Mouse (Mus musculus): ENCODE results near the gene Utrn.

The Utrn gene

DNA sequence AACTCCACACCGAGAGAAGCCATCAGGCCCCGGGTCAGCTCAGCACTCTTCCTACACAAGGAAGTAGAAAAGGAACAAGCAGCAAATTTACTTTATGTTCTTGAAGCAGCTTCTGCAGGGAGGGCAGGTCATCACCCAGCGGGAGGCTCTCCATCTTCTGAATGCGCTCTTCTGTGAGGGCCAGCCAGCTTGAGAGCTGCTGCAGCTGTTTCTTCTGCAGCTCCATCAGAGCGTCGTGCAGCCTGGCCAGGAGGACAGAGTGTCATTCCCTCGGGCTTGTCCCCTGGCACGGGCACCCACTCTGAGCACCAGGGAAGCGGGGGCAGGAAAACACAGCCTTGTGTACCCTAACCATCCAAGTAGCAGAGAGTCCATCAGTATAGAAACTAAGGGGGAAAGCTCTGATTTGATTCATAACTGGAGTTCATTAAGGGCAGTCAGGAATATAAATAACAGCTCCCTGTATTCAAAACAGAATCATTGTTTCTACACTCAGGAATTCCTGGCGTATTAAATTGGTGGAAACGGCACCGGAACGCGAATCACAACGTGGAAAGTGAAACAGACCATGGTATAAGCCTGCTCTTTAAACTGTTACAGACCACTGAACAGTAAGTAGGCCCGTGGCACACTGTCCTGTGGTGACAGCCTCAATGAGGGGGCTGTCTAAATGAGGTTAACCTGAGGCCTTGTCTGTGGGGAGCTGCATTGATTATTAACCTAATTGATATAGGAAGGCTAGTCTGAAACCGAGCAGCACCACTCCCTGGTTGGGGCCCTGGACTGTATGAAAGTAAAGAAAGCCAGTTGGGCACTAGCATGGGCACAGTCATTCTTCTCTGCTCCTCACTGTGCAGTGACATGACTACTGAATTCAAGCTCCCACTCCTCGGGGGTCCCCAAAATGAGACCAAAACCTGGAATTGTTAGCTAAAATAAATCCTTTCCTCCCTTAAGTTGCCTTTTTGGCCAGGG is 132.0 kb downstream of the Utrn start:
- DNase-seq (ENCODE audit: low read depth, low spot score): no peak

DNA sequence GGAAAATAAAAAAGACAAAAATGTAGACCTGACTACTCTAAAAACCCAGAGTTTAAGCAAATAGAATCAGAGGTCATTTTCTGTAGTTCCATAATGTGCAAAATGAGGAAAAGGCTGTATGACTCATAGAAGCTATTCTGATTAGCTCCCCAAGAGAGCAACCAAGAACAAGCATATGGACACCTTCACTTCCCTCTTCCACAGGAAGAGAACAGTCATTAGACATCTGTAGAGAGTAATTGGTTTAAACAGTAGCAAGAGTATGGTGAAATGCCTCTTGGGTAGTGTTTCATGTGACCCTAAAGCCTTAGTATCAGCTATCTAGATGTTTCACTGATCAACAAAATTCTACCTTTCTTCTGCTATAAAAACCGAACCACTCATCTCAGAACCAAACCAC is 133.5 kb downstream of the Utrn start:
- DNase-seq (ENCODE audit: low read depth, low spot score): no peak

- no peak for DNase-seq (ENCODE audit: low read depth, low spot score)
Observed at GRCm38 (mm10) chr10:12731459-12731858, 137.7 kb downstream of the Utrn start.

DNA sequence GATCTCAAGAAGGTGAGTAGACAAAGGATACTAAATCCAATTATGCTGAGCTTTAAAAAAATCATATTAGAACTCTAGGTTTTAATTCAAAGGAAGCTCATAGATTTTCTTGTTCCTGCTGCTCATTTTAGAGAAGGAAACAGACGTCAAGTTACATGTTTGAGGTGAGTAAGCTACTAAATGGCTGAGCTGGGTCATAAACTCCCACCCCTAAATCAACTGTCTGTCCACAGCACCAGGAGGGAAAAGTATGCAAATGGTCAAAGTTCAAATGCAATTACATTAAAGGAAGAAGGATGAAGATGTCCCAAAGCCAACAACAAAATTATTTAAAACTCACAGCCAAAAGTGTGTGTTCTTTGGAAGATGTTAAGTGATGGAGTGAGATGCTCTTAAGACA is 139.5 kb downstream of the Utrn start:
- DNase-seq (ENCODE audit: low read depth, low spot score): no peak

DNA sequence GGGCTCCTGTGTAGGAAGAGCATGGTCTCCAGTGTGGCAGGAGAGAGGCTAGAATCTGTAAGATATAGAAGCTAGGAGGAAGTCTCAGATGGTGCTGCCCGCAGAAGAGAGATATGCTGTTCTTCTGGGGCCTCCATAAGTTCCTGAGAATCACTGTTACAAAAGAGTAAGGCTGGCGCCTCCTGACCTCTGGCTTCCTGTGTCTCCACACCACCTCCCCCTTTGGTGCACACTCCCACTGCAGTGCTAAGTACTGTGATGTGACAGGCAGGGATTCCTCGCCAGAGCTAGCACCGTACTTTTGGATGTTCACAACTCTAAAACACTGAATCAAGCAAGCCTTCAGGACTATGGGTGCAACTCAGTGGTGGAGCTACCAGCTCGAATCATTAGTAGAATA is 140.1 kb downstream of the Utrn start:
- DNase-seq (ENCODE audit: low read depth, low spot score): no peak

DNA sequence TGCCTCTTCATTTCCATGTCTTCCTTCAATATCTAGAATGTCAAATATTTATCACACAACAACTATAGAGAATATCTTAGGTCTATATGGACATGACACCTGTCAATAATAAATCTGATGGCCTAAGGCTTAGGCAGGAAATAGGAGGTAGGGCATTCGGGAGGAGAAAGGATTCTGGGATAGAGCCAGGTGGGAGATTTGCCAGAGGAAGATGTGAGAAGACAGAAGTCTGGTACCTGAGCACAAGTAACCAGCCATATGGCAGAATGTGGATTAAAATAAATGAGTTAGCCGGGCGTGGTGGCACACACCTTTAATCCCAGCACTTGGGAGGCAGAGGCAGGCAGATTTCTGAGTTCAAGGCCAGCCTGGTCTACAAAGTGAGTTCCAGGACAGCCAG is 141.3 kb downstream of the Utrn start:
- no peak for DNase-seq (ENCODE audit: low read depth, low spot score)

GRCm38 (mm10) chr10:12726041-12726608 is 143.0 kb downstream of the Utrn start:
- DNase-seq (ENCODE audit: low read depth, low spot score): peak; percentile 65

DNA sequence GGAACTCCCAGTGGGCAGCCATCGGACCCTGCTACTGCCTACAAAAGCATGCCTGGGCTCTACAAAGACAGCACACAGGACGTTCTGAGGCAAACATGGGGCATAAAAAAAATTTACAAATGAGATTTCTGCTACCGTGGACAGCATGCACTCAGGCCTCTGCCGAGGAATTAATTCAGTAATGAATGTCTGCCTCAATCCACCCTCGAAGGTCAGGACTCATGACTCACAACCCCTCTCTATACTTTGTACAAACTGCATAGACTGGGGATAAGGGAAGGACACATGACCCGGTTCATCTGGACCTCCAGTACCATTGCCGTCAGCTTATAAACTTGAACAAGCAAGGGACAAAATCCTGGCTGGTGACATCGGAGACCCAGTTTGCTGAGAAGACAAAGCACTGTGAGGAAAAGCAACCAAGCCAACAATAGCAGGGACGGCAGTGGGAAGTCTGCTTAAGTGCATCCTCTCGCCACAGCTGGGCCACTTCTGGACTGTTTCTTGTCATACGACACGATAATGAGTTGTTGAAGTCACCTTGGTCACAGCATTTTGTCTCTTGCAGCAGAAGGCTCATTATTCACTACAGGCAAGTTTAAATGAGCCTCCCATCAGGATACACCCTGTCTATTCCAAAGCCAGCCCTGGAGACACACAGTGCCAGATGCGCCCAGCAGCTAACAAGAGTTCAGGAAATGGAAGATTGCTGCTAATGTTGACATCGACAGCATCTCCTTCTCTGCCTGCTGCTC is 144.7 kb downstream of the Utrn start:
- DNase-seq (ENCODE audit: low read depth, low spot score): no peak

DNA sequence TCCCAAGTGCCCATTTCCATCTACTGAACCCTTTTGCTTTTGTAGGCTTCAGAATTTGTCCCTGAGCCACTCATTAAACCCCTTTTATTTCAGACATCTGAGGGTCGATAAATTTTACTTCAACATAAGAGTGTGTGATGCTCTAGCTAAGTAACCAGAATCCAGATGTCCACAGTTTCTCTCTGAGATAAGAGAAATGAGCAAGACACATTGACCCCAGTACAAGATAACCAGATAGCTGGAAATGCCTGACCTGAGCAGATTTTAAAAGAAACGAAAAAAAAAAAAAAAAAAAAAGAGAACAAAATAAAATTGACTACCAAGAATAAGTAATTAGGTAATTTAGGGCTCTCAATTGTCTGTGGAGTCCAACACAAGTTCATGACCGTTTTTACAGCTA is 145.9 kb downstream of the Utrn start:
- DNase-seq (ENCODE audit: low read depth, low spot score): no peak

DNA sequence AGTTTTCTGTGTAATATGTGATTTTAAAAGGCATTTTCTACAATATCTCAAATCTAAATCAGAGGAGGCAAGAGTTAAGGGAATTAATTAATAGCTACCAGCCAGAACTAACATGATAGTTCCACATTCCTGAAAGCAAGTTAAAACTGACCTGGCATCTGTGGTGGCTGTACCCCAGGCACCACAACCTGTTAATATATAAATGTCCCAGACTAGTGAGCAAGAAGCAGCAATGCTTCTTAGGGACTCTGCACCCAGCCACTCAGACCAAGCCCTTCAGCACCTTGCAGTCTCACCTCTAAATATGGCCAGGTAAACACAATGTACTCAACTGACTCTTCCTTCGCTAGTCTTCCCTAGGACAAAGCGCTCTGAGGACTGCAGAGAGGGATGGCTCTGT is 147.1 kb downstream of the Utrn start:
- no peak for DNase-seq (ENCODE audit: low read depth, low spot score)

DNA sequence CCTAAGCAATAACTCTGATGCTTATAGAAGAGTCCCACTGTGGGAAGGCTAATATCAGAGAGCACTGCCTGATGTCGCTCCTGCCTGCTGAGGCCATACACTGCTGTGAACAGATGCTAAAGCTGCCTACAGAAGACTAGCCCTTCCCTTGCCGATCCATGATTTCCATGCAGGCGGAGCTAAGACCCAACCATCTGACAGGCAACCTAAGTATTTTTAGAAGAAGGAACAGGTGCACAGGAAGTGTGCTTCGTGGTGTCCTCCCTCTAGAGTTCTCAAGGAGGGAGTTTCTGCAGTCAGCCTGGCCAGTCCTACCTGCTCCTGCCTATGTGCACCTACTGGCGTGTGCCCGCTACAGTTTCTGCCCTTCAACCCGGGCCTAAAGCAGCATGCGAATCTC is 150.8 kb downstream of the Utrn start:
- no peak for DNase-seq (ENCODE audit: low read depth, low spot score)

- no peak for DNase-seq (ENCODE audit: low read depth, low spot score)
Observed at GRCm38 (mm10) chr10:12717381-12717780, 151.8 kb downstream of the Utrn start.

- no peak for DNase-seq (ENCODE audit: low read depth, low spot score)
Observed at GRCm38 (mm10) chr10:12716657-12717327, 152.4 kb downstream of the Utrn start.

GRCm38 (mm10) chr10:12713236-12713855 is 155.8 kb downstream of the Utrn start:
- no peak for DNase-seq (ENCODE audit: low read depth, low spot score)

DNA sequence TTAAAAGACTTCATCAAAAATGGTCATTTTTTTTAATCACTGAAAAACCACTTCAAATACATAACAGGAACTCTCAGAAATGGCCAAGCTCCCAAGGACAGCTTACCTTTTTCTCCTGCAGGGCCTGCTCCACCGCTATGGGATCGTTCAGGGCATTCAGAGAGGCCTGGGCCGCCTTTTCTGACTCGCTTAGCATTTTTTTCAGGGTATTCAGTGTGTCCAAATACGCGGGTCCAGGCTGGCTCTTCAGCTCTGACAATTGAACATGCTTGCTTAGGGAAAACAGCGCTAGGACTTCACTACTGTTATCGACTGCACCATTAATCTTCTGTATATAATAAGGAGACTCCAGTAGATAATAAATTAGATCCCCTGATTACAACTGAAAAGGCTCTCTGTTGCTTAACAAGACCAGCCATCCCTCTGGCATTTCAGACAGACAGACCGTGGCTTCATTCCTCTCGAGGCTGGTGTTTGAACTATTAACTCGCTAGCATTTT is 157.8 kb downstream of the Utrn start:
- DNase-seq (ENCODE audit: low read depth, low spot score): no peak

GRCm38 (mm10) chr10:12706516-12706915 is 162.6 kb downstream of the Utrn start:
- DNase-seq (ENCODE audit: low read depth, low spot score): no peak

- DNase-seq (ENCODE audit: low read depth, low spot score): no peak
Observed at GRCm38 (mm10) chr10:12705990-12706389, 163.2 kb downstream of the Utrn start.

DNA sequence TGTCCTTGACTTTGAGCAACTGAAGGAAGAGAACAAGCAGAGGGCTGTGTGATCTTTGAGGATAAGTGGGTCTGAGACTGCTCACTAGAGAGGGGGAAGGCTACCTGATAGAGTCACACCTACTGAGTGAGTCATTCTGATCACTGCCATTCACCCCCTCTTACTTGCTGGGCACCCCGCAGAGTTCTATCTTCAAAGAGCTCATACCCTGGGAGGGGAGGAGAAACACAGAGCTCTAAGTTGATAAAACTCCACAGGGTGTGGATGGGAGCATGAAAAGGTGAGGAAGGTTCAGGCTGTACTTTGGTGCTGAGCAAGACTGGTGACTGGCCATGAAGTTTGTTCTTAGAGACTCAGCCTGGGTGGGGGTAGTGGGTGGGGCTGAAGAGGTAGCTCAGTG is 164.9 kb downstream of the Utrn start:
- DNase-seq (ENCODE audit: low read depth, low spot score): peak; percentile 59

DNA sequence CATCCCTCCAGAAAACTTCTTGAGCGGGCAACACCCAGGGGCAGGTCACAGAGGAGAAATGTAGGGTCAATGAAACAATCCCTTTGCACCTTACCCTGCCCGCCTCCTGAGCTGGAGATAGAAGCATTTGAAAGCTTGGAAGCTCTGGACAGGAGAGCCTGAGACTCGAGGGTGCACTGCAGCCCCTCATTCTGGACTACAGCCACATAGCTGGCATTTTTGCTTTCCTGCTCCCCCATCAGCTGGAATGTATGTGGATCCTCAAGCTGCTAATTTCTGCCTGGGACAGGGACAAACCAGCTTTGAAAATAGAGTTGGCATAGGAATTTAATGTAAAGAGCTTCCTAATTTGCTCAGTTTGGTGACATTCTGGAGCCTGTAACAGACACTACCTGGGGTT is 165.6 kb downstream of the Utrn start:
- peak; percentile 17 for DNase-seq (ENCODE audit: low read depth, low spot score)

DNA sequence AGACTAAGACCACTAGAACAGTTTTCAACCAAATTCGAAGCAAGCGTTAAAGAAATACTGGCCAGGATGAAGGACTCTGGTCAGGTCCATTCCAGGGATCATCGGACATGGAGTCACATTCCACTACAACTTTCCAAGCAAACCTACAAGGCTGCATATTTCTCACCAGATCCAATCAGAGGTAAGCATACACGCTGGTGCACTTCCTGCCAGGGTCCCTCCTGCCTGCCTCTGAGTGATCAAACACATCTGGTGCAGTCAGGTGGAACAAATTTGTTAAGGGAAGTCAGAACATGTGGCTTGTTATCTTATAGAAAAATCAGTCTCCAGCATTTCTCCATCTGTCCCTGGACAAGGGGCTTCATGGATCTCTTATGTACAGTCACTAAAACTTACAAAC is 167.0 kb downstream of the Utrn start:
- no peak for DNase-seq (ENCODE audit: low read depth, low spot score)

DNA sequence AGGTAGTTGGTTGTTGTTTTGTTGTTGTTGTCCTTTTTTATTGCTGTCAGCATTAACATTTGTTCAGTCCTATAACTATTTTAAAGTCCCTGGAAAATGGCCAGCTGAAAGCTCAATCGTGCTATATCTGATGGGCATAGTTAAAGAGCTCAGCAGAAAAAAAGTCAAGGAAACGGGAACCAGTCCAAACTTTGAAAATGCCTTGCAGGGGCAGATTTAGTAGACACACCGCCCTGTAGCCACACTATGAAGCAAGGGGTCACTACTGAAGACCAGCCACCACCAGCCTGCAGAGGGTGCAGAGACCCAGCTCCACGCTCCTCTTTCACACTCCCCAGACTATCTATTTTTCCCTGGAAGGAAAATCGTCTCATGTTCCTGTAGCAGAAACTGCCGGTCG is 167.5 kb downstream of the Utrn start:
- DNase-seq (ENCODE audit: low read depth, low spot score): no peak

Measured in R1 (cell line).